Mouse (Mus musculus): Measurements from ENCODE around the gene Bub3.

DNA sequence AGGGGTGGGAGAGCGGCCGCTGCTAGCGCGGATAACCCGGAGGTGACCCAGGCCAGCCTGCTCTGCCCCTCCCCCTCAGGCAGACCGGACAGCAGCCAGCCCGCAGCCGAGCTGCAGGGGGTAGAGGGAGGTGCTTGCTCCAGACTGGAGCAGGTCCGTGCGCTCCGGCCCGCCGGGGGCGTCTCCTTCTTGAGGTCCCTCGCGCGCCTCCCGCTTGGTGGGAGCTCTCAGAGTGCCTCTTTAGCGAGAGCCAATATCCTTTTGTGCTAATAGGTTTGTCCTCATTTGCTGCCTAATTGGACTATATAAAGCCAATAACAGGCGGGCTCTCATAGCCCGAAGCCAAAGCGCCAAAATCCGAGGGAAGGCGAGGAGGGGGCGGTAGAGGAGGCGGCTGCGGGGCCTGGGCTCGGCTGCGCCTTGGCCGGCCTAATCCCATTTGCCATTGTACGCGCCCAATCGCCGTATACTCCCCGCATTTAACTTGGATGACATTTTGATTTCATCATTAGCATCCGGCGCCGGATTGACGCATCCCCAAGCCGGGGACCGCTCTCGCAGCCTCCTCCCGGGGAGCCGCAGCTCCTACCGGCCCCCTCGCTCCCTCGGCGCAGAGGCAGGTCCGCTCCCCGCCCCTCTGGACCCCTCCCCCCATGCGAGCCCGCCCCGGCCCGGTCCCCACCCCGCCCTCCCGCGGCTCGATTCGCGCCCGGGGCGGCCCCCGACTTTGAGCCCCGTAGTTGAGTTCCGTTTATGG is 17.7 kb upstream of the Bub3 start, which contains the start of gene Hmx3:
- TF ChIP-seq POLR2A (IDR thresholded peaks at IDR 0.05; ENCODE audit: borderline replicate concordance, insufficient read depth, low read length) (no peak), CTCF (IDR thresholded peaks at IDR 0.05; ENCODE audit: borderline replicate concordance, insufficient read depth, low read depth, low read length) (no peak)

Data from cerebellum, adult 2 months (tissue).